Mouse (Mus musculus) limb, embryonic 14.5 days (tissue): ENCODE measurements at regions not wholly inside any gene's neighbourhood (a gene's known extent, or its start where the extent isn't known, plus 50 kb on each side); places are given as distances from the start of the nearest gene placed in this dataset.

Experiments
- ATAC-seq: fragments of 200-750 bp; cut with Nextera tagmentation; 2 replicates; pipeline ENCODE4 v1.8.0; 2017; ENCODE audit warnings: low read depth, moderate number of reproducible peaks, moderate TSS enrichment; ENCODE audit not compliant: low FRiP score
- DNase-seq: peaks from one replicate; pipeline ENCODE4 v3.0.0-alpha.2; 2015; ENCODE audit warnings: low spot score
- H3K27ac ChIP-seq: fragments of 300-500 bp; sonication (generic); replicated peaks from 2 replicates; pipeline ENCODE4 v1.5.1; 2014; ENCODE audit warnings: low read depth, mild to moderate bottlenecking, low read length, moderate library complexity, mixed read lengths
- H3K27me3 ChIP-seq: fragments of 300-500 bp; sonication (generic); 2 replicates; pipeline ENCODE4 v1.6.1; 2014; ENCODE audit warnings: low read length, mixed read lengths; ENCODE audit not compliant: control insufficient read depth, insufficient read depth
- H3K36me3 ChIP-seq: fragments of 300-500 bp; sonication (generic); 2 replicates; pipeline ENCODE4 v1.6.1; 2014; ENCODE audit warnings: mild to moderate bottlenecking, low read length, moderate library complexity, mixed read lengths; ENCODE audit not compliant: control insufficient read depth, insufficient read depth
- H3K4me1 ChIP-seq: fragments of 300-500 bp; sonication (generic); 2 replicates; pipeline ENCODE4 v1.6.1; 2014; ENCODE audit warnings: antibody characterized with exemption, low read length, mixed read lengths; ENCODE audit not compliant: control insufficient read depth, insufficient read depth
- H3K4me2 ChIP-seq: fragments of 300-500 bp; sonication (generic); replicated peaks from 2 replicates; pipeline ENCODE4 v1.6.1; 2014; ENCODE audit warnings: low read depth, mild to moderate bottlenecking, low read length, moderate library complexity; ENCODE audit not compliant: severe bottlenecking
- H3K4me3 ChIP-seq: fragments of 300-500 bp; sonication (generic); replicated peaks from 2 replicates; pipeline ENCODE4 v1.5.1; 2014; ENCODE audit warnings: low read length
- H3K9ac ChIP-seq: fragments of 300-500 bp; sonication (generic); 2 replicates; pipeline ENCODE4 v1.6.1; 2014; ENCODE audit warnings: mild to moderate bottlenecking, low read depth, low read length, moderate library complexity; ENCODE audit not compliant: severe bottlenecking
- H3K9me3 ChIP-seq: fragments of 300-500 bp; sonication (generic); 2 replicates; pipeline ENCODE4 v1.6.1; 2016; ENCODE audit warnings: low read length; ENCODE audit not compliant: control insufficient read depth
- POLR2A ChIP-seq: fragments of 200-500 bp; IDR thresholded peaks from 2 replicates; pipeline ENCODE4 v1.8.0; 2012; ENCODE audit warnings: inconsistent platforms, mild to moderate bottlenecking, moderate library complexity, borderline replicate concordance; ENCODE audit not compliant: insufficient read depth, insufficient read length; ENCODE audit errors: extremely low read depth
- whole genome bisulfite sequencing: fragments of 180-500 bp; shearing (Covaris S2); extraction: QIAGEN DNeasy Blood & Tissue Kit; methylation state at CpG from one replicate; pipeline ENCODE4 v1.1.7; 2014; 5-methylcytosine and 5-hydroxymethylcytosine counted together

DNA sequence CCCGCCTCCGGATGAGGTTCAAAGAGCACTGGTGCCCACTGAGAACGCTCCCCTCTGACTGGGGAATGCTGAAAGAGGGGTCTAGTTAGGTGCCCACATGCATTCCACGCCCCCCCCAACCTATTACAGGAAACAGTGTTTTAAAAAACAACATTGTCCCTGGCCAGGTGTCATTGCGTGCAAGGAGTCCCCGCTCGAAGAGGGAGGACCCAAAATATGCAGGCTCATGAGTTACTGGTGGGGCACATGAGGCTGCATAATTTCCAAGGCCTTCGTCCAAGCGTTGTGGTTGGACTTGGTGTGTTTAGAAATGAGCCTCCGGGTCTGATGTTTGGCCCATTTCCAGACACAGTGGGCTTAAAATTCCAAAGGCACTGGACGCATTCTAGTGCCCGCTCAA, 72.9 kb upstream of the Mrps6 start:
- H3K27me3 ChIP-seq = no peaks in the 10 kb centered on the region
- no peak overlapping the region for H3K4me3 ChIP-seq
- TF ChIP-seq POLR2A = no peak
- H3K27ac ChIP-seq = no peak overlapping the region
- DNase-seq = no peak
- no peak overlapping the region for H3K9ac ChIP-seq
- no peaks in the 10 kb centered on the region for H3K36me3 ChIP-seq
- no peak for ATAC-seq
- no peaks in the 10 kb centered on the region for H3K4me1 ChIP-seq
- H3K9me3 ChIP-seq = no peaks in the 10 kb centered on the region
- no peak overlapping the region for H3K4me2 ChIP-seq
- 80% methylated on average over 12 of the region's 12 CpGs for WGBS

DNA sequence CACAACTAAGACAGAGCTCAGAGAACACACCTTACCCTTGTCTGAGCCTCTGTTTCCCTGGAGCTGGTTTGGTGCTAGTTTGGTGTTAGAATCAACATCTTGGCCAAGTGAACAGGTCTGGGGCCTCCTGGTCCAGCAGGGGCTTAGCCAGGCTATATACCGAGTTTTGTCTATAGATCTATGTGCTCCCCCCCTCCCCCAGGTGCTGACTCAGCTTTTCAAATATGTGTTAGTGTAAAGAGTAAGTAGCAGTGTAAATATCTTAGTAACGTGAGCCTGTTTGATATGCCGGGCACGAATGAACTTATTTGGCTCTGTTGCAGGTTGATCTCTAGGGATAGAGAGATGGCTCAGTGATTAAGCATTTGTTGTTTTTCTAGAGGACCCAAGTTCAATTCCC, 68.7 kb upstream of the Mrps6 start:
- Histone ChIP-seq H3K4me2 (no peak overlapping the region), H3K4me1 (no peaks in the 10 kb centered on the region), H3K4me3 (no peak overlapping the region), H3K27ac (no peak overlapping the region), H3K9me3 (no peaks in the 10 kb centered on the region), H3K27me3 (no peaks in the 10 kb centered on the region), H3K36me3 (no peaks in the 10 kb centered on the region), H3K9ac (no peak overlapping the region)
- WGBS = 89% methylated on average over 4 of the region's 4 CpGs
- DNase-seq (no peak), ATAC-seq (no peak)
- no peak for TF ChIP-seq POLR2A

DNA sequence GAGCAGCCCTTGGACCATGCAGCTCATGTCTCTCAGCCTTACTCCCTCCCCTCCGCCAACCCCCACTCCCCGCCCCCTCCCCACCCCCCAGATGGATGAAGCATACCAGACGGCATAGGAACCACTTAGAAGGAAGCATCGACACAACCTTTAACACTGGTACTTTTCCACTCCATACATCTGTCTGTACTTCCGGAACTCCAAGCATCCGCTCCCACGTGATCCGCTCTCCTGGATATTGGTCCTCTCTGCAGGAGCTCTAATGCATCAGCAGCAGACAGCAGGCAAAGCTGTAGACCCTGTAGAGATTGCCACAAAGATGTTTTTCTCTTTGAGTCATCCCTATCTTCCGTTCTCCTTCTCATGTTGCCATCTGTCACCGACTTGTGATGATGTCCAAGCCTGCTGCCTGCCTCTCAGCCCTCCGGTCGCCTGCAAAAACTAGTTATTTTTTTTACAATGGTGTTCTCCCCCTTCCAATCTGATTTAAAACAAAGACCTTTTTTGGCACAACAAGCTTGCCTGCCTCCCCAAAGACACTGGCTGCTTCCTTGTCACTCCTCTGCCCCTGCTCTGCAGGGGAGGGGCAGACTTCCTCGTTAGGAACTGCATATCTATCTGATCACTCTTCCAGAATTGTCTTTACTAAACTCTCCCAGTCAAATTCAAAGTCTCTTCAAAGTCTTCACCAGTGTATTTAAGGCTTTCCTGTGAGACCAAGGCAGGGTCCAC, 62.4 kb upstream of the Mrps6 start:
- Histone ChIP-seq H3K9me3 (no peaks in the 10 kb centered on the region), H3K36me3 (no peaks in the 10 kb centered on the region), H3K9ac (no peak overlapping the region), H3K4me2 (peak overlapping the region; percentile 41), H3K27me3 (no peaks in the 10 kb centered on the region), H3K4me1 (0 out of 2 replicates have a peak, but pooled peaks cover 5% of the 10 kb centered on the region), H3K4me3 (no peak overlapping the region), H3K27ac (no peak overlapping the region)
- no peak for TF ChIP-seq POLR2A
- 9% methylated on average over 13 of the region's 13 CpGs for WGBS
- DNase-seq = peak; percentile 67
- peak; percentile 78; the same call in 1 of the 2 replicates for ATAC-seq

DNA sequence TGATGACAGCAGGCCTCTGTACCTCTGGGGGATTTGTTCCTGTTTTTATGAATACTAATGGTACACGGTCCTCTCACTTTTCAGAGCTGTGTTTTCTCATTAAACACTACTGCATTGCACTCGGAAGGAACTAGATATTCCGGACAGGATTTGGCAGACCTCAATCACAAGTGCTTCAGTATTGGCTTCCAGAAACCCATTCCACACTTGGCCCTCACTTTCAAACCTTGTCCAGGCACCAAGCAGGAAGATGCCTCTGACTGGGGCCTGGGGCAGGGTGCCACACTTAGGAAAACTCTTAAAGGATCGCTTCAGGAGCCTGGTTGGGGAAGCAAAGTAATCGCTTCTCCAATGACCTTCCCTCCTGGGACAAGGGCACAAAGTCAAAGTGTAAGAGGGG, 50.7 kb upstream of the Mrps6 start:
- ATAC-seq = no peak
- no peaks in the 10 kb centered on the region for H3K9me3 ChIP-seq
- no peak overlapping the region for H3K4me3 ChIP-seq
- TF ChIP-seq POLR2A = no peak
- H3K4me1 ChIP-seq = no peaks in the 10 kb centered on the region
- DNase-seq = no peak
- no peaks in the 10 kb centered on the region for H3K36me3 ChIP-seq
- H3K27ac ChIP-seq = no peak overlapping the region
- WGBS = 80% methylated on average over 5 of the region's 5 CpGs
- H3K4me2 ChIP-seq = no peak overlapping the region
- no peaks in the 10 kb centered on the region for H3K27me3 ChIP-seq
- H3K9ac ChIP-seq = no peak overlapping the region
